Mouse (Mus musculus): ENCODE results near the gene Obscn. TPM values are rescaled to one million over a fixed set of nuclear protein-coding genes. Genes with fewer than 3 reads are reported as not detected.

Obscn gene
- total and polyA plus RNA-seq, 3 experiments, result 0.08 to 0.54 TPM; not detected in 1

GRCm38 (mm10) chr11:59174189-59174838, 38.1 kb upstream of the Obscn start:
- Histone ChIP-seq H3K36me3 (ENCODE audit: control insufficient read depth in 1 of 2, insufficient read depth in 2 of 2, low read length in 2 of 2) (peaks cover 0 to 14% of the 10 kb centered on the region in 2 experiments; a peak in 2 of 4 replicates), H3K9me3 (replicated peaks; ENCODE audit: insufficient read depth, low read length) (no peaks in the 10 kb centered on the region), H3K27me3 (ENCODE audit: control insufficient read depth in 1 of 2, insufficient read depth in 2 of 2, low read length in 2 of 2) (no peaks in the 10 kb centered on the region), H3K27ac (ENCODE audit: control insufficient read depth, low read depth, low read length) (peak overlapping the region; percentile 50), H3K4me3 (ENCODE audit: control insufficient read depth in 1 of 2, insufficient read depth in 1 of 2, low read depth in 2 of 2, low read length in 2 of 2) (no peak overlapping the region), H3K4me1 (ENCODE audit: control insufficient read depth in 1 of 2, insufficient read depth in 2 of 2, low read length in 2 of 2) (peaks cover 17 to 22% of the 10 kb centered on the region in 2 experiments), H3K79me2 (ENCODE audit: control insufficient read depth, insufficient read depth, low read length, poor library complexity) (no peaks in the 10 kb centered on the region), H3K9ac (ENCODE audit: control insufficient read depth, low read depth, low read length, poor library complexity, severe bottlenecking) (no peak overlapping the region; the same call in 1 of the 2 replicates)
- peak; percentile 77 for DNase-seq (ENCODE audit: low read depth, low spot score)
- no peak for TF ChIP-seq CHD1 (IDR thresholded peaks at IDR 0.05; ENCODE audit: low read depth, low read length)
- peak; percentile 15; the same call in 1 of the 2 replicates for TF ChIP-seq MAX (IDR thresholded peaks at IDR 0.05; ENCODE audit: low read length)
- no peak for TF ChIP-seq RCOR1 (IDR thresholded peaks at IDR 0.05; ENCODE audit: low read depth, low read length)
- TF ChIP-seq UBTF (IDR thresholded peaks at IDR 0.05; ENCODE audit: borderline replicate concordance, insufficient read depth, low read depth, low read length), result no peak
- no peak for TF ChIP-seq TAL1 (IDR thresholded peaks at IDR 0.05; ENCODE audit: low read length)
- no peak for TF ChIP-seq E2F4 (IDR thresholded peaks at IDR 0.05; ENCODE audit: borderline replicate concordance, low read depth, low read length)
- TF ChIP-seq NRF1 (IDR thresholded peaks at IDR 0.05; ENCODE audit: insufficient read depth, low read depth, low read length, poor library complexity, severe bottlenecking), result no peak
- 0 out of 2 replicates have a peak, but pooled peaks have one; percentile 24 for TF ChIP-seq MAZ (IDR thresholded peaks at IDR 0.05; ENCODE audit: low read depth, low read length)
- TF ChIP-seq POLR2A (IDR thresholded peaks at IDR 0.05; ENCODE audit: control insufficient read depth in 1 of 2, insufficient read depth in 1 of 2, low read depth in 1 of 2, low read length in 2 of 2, poor library complexity in 1 of 2), result no peak
- TF ChIP-seq CTCF (IDR thresholded peaks at IDR 0.05 in 2 of 3, conservative IDR thresholded peaks at IDR 0.05 in 1 of 3; ENCODE audit: control insufficient read depth in 1 of 3, insufficient read depth in 1 of 3, low read depth in 2 of 3, low read length in 3 of 3, poor library complexity in 1 of 3, severe bottlenecking in 1 of 3), result no peak
- no peak for TF ChIP-seq HCFC1 (IDR thresholded peaks at IDR 0.05; ENCODE audit: low read depth, low read length)
- TF ChIP-seq GABPA (IDR thresholded peaks at IDR 0.05; ENCODE audit: low read depth, low read length), result no peak
- peak; percentile 36; the same call in 1 of the 2 replicates for TF ChIP-seq SIN3A (IDR thresholded peaks at IDR 0.05; ENCODE audit: low read length)
- TF ChIP-seq TCF12 (IDR thresholded peaks at IDR 0.05; ENCODE audit: low read depth, low read length), result peak; percentile 46; the same call in 1 of the 2 replicates
- no peak for TF ChIP-seq NELFE (IDR thresholded peaks at IDR 0.05; ENCODE audit: low read depth, low read length)
- TF ChIP-seq MYC (IDR thresholded peaks at IDR 0.05; ENCODE audit: low read depth, low read length), result no peak
- no peak for TF ChIP-seq ELF1 (IDR thresholded peaks at IDR 0.05; ENCODE audit: low read depth, low read length)
- no peak for TF ChIP-seq ZMIZ1 (IDR thresholded peaks at IDR 0.05; ENCODE audit: low read depth, low read length)
- TF ChIP-seq BHLHE40 (IDR thresholded peaks at IDR 0.05; ENCODE audit: borderline replicate concordance, low read depth, low read length), result no peak
- no peak for TF ChIP-seq RAD21 (IDR thresholded peaks at IDR 0.05; ENCODE audit: low read depth, low read length)
- TF ChIP-seq USF2 (IDR thresholded peaks at IDR 0.05; ENCODE audit: borderline replicate concordance in 1 of 2, insufficient read depth in 1 of 2, low read depth in 1 of 2, low read length in 2 of 2), result no peak
- no peak for TF ChIP-seq JUND (IDR thresholded peaks at IDR 0.05; ENCODE audit: low read depth, low read length)
- TF ChIP-seq MXI1 (IDR thresholded peaks at IDR 0.05; ENCODE audit: low read depth, low read length), result no peak
- no peak for TF ChIP-seq SMC3 (IDR thresholded peaks at IDR 0.05; ENCODE audit: low read depth, low read length)
- TF ChIP-seq ZC3H11A (IDR thresholded peaks at IDR 0.05; ENCODE audit: low read depth, low read length), result no peak
- peak; percentile 58; the same call in 1 of the 2 replicates for TF ChIP-seq TBP (IDR thresholded peaks at IDR 0.05; ENCODE audit: low read depth, low read length)
- TF ChIP-seq POLR2AphosphoS5 (IDR thresholded peaks at IDR 0.05; ENCODE audit: borderline replicate concordance, low read depth, low read length), result no peak
- TF ChIP-seq ETS1 (IDR thresholded peaks at IDR 0.05; ENCODE audit: low read depth, low read length), result peak; percentile 60
- no peak for TF ChIP-seq KAT2A (conservative IDR thresholded peaks at IDR 0.05; ENCODE audit: low read depth, low read length)
- TF ChIP-seq ZKSCAN1 (IDR thresholded peaks at IDR 0.05; ENCODE audit: low read depth, low read length), result no peak
- TF ChIP-seq MEF2A (IDR thresholded peaks at IDR 0.05; ENCODE audit: extremely low read depth, insufficient replicate concordance, low read depth, low read length, poor library complexity, severe bottlenecking), result no peak
- TF ChIP-seq EP300 (IDR thresholded peaks at IDR 0.05; ENCODE audit: low read depth in 1 of 2, low read length in 2 of 2), result peak; percentile 56 to 80
- no peak for TF ChIP-seq ZNF384 (IDR thresholded peaks at IDR 0.05; ENCODE audit: low read depth, low read length)
- TF ChIP-seq GATA1 (IDR thresholded peaks at IDR 0.05; ENCODE audit: low read depth, low read length), result peak; percentile 64; the same call in 1 of the 2 replicates
- TF ChIP-seq USF1 (IDR thresholded peaks at IDR 0.05; ENCODE audit: low read depth, low read length), result no peak
- no peak for TF ChIP-seq MYB (IDR thresholded peaks at IDR 0.05; ENCODE audit: low read depth, low read length)

Measured in MEL (cell line).